Mouse (Mus musculus): ENCODE results near the gene Cckar. TPM values are rescaled to one million over a fixed set of nuclear protein-coding genes. Genes with fewer than 3 reads are reported as not detected.
"Not testable (repeated sequence)": the region's sequence is repeated elsewhere in the genome, so short reads cannot be mapped to it uniquely, and the experiment has no call there.

Gene Cckar
- total RNA-seq, 2 experiments from 2014 or later = 0.19 TPM; not detected in 1

- intact Hi-C loops (cut with DNase I) = loop anchor here (10.0 kb wide), 2 partner anchors 323 to 437 kb away; no protein-coding TSS in a partner anchor
- DNase-seq (ENCODE audit: low spot score in 2 of 2) = no peak
Measured at GRCm38 (mm10) chr5:53678036-53678767, 29.3 kb downstream of the Cckar start.

DNA sequence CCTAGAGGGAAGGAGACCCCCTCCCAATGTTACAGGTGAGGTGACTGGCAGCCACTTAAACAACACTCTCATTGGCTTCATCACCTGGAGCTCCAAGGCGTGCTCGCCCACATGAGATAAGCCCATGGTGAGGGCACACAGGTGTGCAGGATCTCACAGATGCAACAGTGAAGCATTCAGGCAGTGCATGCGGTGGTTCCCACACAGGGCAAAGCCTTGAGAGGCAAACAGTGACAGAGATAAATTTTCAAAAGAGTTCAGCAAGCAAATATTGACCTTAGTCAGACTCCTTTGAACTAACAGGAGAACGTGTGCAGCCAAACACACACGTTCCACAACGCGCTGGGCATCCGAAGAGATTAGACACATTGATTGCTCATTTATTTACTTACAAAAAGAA is 30.8 kb downstream of the Cckar start:
- DNase-seq (ENCODE audit: low spot score in 2 of 2) = no peak
- intact Hi-C loops (cut with DNase I) = loop anchor here (10.0 kb wide), 2 partner anchors 322 to 438 kb away; no protein-coding TSS in a partner anchor

DNA sequence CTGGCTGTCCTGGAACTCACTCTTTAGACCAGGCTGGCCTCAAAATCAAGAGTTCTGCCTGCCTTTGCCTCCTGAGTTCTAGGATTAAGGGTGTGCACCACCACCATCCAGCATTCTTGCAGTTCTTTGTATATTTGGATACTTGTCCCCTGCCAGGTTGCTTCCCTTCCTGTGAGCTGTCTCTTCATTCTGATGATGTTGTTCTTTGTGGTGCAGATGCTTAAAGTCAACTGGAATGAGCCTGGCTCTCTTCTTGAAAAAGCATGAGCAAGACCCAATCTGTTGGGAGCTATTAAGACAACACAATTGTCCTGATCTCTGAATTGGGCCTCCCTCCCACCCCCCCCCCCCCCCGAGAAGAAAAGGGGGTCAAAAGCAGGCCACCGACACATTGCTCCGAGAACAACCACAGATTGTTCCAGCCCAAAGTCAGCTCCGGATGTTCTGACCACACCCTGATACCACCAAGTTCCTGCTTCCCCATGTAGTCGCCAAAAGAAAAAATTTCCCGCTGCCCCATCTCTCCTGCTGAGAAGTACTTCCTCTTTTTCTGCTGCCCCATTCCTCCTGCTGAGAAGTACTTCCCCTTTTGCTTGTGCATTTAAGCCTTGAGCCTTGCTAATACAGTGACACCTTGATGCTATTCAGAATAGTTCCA is 33.9 kb downstream of the Cckar start:
- intact Hi-C loops (cut with DNase I) = loop anchor here (10.0 kb wide), 2 partner anchors 319 to 441 kb away; no protein-coding TSS in a partner anchor
- DNase-seq (ENCODE audit: low spot score in 2 of 2) = not testable (repeated sequence)

DNA sequence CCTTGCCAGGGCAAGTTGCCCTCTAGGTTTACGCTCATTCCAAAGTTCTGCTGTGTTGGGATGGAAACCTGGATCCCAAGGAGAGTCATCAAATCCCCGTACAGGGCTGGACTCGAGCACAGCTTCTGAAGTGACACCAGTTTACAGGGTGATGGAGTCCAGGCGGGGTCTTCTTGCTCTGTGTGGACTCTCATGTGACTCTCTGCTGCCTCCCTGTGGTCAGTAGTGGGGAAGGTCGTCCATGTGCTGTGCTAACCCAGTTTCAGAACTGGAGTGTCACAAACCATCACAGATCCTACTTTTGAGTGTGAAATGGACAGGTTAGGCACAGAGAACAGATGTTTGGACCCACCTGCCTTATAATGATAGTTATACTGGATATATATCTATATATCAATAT is 35.2 kb downstream of the Cckar start:
- intact Hi-C loops (cut with DNase I) = loop anchor here (10.0 kb wide), 2 partner anchors 318 to 442 kb away; no protein-coding TSS in a partner anchor
- peak; percentile 71 to 78 for DNase-seq (ENCODE audit: low spot score in 2 of 2)

DNA sequence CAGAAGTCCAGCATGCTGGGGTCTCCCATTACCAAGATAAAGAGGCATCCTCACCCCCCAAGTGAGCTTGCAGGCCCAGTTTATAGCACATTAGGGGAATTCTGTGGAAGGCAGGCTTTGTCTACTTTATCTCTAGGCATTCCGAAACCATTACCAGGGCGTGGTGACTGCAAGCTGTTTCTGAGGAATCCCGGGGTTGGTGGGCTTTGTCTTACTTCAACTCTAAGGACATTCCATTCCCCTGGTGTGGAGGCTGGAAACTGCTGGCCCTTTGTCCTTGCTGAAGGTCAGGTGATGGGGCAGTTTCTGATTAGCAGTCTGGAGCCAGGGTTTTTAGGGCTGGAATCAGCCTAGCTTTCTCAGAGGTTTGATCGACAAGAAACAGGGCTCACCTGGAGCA is 36.0 kb downstream of the Cckar start:
- intact Hi-C loops (cut with DNase I) = loop anchor here (10.0 kb wide), 2 partner anchors 317 to 443 kb away; no protein-coding TSS in a partner anchor
- DNase-seq (ENCODE audit: low spot score in 2 of 2) = no peak

- no peak for DNase-seq (ENCODE audit: low spot score in 2 of 2)
- intact Hi-C loops (cut with DNase I) = loop anchor here (10.0 kb wide), 2 partner anchors 316 to 444 kb away; no protein-coding TSS in a partner anchor
Measured at GRCm38 (mm10) chr5:53670321-53670938, 37.1 kb downstream of the Cckar start.

GRCm38 (mm10) chr5:53668021-53668420 is 39.5 kb downstream of the Cckar start:
- DNase-seq (ENCODE audit: low spot score in 2 of 2) = no peak
- intact Hi-C loops (cut with DNase I) = no loop called here

DNA sequence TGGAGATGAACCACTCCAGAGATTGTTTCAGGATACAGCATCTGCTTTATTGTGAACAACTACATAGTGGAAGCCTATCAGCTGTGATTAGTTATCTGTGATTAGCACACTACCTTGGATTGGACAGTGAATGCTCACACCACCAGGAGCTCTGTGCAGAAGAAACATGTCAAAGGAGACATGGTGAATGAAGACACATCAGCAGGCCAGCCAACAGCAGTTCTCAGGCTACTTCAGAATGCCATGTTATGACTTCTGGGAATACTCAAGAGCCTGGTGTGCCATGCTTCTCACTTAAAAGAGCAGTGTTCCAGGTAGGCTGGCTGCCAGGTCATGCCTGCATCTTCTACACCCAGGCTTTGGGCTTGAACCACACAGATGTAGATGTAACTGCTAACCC is 43.8 kb downstream of the Cckar start:
- intact Hi-C loops (cut with DNase I) = no loop called here
- DNase-seq (ENCODE audit: low spot score in 2 of 2) = no peak

DNA sequence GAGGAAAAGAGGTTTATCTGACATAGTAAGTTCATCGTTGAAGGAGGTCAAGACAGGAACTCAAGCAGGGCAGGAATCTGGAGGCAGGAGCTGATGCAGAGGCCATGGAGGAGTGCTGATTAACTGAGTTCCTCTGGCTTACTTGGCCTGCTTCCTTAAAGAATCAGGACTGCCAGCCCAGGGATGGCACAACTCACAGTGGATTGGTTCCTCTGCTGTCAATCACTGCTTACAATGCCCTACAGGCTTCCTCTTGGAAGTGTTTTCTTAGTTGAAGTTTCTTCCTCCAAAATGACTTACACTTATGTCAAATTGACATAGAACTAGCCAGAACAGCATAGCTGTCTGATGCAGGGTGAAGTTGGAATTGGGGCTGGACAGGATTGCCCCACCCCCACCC is 45.1 kb downstream of the Cckar start:
- intact Hi-C loops (cut with DNase I) = no loop called here
- DNase-seq (ENCODE audit: low spot score in 2 of 2) = no peak

DNA sequence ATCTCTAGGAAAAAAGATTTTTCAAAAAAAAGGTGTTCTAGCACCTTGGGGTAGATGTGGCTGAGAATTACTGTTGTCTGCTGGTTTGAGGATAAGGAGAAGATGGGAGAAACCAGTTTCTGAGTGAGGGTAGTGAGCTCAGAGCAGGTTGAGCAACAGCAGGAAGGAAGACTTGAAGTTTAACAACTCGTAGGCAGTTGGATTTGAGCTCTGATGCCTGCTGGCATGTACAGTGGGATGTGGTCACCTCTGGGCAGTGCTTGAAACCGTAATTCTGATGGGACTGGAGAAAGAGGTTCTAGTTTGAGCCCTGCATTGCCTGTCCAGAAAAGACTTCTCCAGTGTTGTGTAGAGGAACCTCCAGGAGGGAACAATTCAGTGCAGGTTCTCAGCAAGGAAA is 46.0 kb downstream of the Cckar start:
- DNase-seq (ENCODE audit: low spot score in 2 of 2) = no peak
- intact Hi-C loops (cut with DNase I) = no loop called here

DNA sequence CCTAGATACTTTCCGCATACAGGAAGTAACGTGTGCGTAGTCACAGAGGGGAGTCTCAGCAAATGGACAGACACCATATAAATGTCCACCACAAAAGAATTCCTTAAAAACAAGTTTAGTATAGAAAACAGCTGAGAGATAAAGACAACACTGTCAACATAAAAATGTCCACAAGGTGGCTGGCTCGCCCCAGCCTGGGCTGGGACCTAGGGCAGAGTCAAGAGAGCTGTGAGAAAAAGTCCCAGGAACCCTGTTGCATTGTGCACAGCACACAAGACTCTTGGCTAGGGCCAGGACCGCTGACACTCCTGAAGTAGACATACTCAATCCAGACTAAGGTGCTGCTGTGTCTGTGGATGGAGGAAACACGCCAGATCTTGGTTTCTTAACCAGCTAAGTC is 49.6 kb downstream of the Cckar start:
- peak in 1 of 2 experiments; percentile 16 for DNase-seq (ENCODE audit: low spot score in 2 of 2)
- intact Hi-C loops (cut with DNase I) = no loop called here

GRCm38 (mm10) chr5:53656596-53656995 is 50.9 kb downstream of the Cckar start:
- intact Hi-C loops (cut with DNase I) = no loop called here

More at GRCm38 (mm10) chr5:53656596-53656995, 50.9 kb downstream of the Cckar start:
- no peak for DNase-seq (ENCODE audit: low spot score in 2 of 2)

Other genes starting within 250 kb of the Cckar start
- 10 to 100 TPM; 25.0 to 26.7 TPM for gene Rbpj, start 241.6 kb downstream of the Cckar start, total RNA-seq (2021)
- 10 to 100 TPM; 39.8 to 59.6 TPM for gene Tbc1d19, start 101.9 kb upstream of the Cckar start, total RNA-seq (2021)

Measured in left cerebral cortex, postnatal 14 days (tissue).